Mouse (Mus musculus): ENCODE measurements around the gene Gdpd2.

DNA sequence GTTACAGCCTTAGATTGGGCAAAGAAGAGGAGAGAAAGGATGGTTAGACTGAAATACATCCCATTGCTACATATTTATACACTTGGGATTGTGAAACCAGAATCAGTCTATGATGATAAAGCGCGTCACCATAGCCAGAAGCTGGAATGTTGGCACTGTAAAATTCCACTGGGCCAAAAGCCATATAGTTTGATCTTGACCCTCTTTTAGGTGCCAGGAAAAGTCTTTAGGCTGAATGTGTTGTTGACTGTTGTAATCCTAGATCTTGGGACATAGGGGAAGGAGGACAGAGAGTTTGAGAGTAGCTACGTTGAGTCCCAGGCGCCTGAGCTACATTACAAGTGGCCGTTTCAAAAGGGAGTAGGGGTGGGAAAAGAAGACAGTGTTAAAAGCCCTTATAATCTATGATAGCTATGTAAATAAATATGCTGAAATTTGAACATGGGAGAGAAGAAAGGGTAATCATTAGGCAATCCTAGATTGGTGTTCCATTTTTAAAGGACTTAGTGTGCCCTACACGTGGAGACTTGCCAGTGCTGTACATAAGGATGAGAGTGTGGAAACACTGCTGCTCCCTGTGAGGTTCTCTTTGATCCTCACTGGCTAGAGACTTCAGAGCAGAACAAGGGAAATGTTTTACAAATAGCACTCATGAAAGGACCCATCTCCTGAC is 42.2 kb upstream of the Gdpd2 start:
- TF ChIP-seq POLR2A (IDR thresholded peaks at IDR 0.05; ENCODE audit: low read depth, low read length): no peak
- TF ChIP-seq CTCF (IDR thresholded peaks at IDR 0.05; ENCODE audit: extremely low read depth, insufficient read depth, insufficient read length, insufficient replicate concordance): no peak

Data from spleen, adult 2 months (tissue).